Mouse (Mus musculus): ENCODE data around the gene Atp6v1d. TPM values are rescaled to one million over a fixed set of nuclear protein-coding genes. Genes with fewer than 3 reads are reported as not detected.
A peak's percentile ranks its signal among the peaks of the same experiment; 100 is the strongest.

Atp6v1d gene
- polyA plus RNA-seq, 1 experiment = 8.3 TPM

DNA sequence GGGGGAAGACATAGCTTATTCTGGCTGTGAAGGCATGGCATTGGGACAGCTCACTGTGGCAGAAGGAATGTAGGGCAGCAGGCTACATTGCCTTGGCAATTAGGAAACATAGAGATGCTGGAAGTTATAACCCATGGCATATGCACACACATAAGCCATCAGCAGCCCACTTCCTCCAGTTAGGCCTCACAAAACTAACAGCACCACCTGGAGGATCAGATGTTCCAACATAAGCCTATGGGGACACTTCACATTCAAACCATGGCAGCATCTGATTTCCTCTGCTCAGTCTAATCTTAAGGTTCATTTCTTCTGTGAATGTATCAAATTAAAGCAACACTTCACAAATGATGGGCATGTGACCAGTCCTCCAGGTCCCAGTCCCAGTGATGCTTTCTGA, 47.0 kb downstream of the Atp6v1d start:
- Histone ChIP-seq H3K4me3 (replicated peaks) (peak overlapping the region; percentile 1), H3K36me3 (replicated peaks; ENCODE audit: low read length) (peaks cover 69% of the 10 kb centered on the region), H3K9me3 (no peaks in the 10 kb centered on the region), H3K4me1 (peaks cover 11% of the 10 kb centered on the region), H3K27me3 (replicated peaks) (no peaks in the 10 kb centered on the region)
- TF ChIP-seq GATA1 (IDR thresholded peaks at IDR 0.05; ENCODE audit: borderline replicate concordance, low read length) (no peak), FLI1 (IDR thresholded peaks at IDR 0.05; ENCODE audit: low read length) (no peak)

DNA sequence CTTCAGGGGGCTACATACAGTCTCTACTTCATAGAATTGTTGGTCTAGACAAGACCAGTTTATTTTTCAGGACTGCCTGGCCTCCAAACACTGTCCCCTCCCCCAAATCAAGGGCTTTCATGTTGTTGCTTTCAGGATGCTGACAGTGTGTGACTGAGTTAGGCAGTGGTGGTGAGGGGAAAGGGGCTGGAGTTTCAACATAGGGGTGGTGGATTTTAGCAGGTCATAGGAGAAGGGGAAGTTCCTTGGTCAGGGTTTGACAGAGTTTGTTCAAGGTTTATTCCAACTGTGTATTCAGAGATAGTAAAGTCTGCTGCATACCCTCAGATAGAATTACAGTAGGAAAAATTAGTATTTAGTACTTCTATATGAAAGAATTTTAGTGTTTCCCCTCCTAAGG, 59.6 kb downstream of the Atp6v1d start:
- Histone ChIP-seq H3K4me3 (replicated peaks) (peak overlapping the region; percentile 70), H3K9me3 (no peaks in the 10 kb centered on the region), H3K4me1 (peaks cover 28% of the 10 kb centered on the region), H3K36me3 (replicated peaks; ENCODE audit: low read length) (peaks cover 37% of the 10 kb centered on the region), H3K27me3 (replicated peaks) (no peaks in the 10 kb centered on the region)
- TF ChIP-seq FLI1 (IDR thresholded peaks at IDR 0.05; ENCODE audit: low read length) = no peak
- TF ChIP-seq GATA1 (IDR thresholded peaks at IDR 0.05; ENCODE audit: borderline replicate concordance, low read length) = no peak

DNA sequence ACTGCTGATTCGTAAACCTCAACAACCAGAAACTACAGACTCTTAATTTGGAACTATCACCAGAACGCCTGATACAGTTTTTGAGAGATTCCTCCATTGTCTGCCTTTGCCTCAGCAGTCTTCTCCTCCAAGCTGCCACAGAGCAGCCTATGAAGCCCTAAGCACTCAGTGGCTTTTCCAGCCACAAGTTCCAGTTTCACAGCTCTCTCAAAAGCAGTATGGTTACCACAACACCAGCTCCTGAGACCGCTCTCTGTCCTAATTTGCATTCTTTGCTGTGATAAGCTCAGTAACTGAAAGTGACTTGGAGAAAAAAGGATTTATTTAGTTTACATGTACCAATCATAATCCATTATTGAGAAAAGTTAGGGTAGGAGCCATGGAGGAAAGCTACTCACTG, 61.4 kb downstream of the Atp6v1d start:
- TF ChIP-seq FLI1 (IDR thresholded peaks at IDR 0.05; ENCODE audit: low read length) (no peak), GATA1 (IDR thresholded peaks at IDR 0.05; ENCODE audit: borderline replicate concordance, low read length) (no peak)
- peaks cover 28% of the 10 kb centered on the region for H3K4me1 ChIP-seq
- H3K36me3 ChIP-seq (replicated peaks; ENCODE audit: low read length) = peaks cover 44% of the 10 kb centered on the region
- no peak overlapping the region for H3K4me3 ChIP-seq (replicated peaks)
- no peaks in the 10 kb centered on the region for H3K27me3 ChIP-seq (replicated peaks)
- no peaks in the 10 kb centered on the region for H3K9me3 ChIP-seq

DNA sequence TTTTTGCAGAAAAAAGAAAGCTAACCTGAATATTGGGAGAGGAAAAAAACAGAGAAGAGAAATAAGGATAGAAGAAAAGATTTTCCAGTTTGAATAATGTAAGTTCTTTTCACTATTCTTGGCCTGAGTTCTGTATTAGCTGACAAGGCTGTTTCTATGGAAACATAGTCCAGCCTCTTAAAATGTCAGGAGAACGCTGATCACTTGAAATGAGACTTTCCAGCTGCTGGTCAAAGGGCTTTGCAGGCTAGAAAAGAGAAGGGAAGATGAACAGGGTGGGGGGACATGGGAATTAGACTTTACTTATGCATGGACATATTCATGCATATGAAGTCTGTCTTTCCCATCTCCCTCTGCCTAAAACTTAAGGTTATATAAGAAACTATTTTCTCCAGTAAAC, 67.2 kb downstream of the Atp6v1d start:
- Histone ChIP-seq H3K36me3 (replicated peaks; ENCODE audit: low read length) (peaks cover 52% of the 10 kb centered on the region), H3K4me3 (replicated peaks) (no peak overlapping the region), H3K4me1 (peaks cover 32% of the 10 kb centered on the region), H3K27me3 (replicated peaks) (no peaks in the 10 kb centered on the region), H3K9me3 (no peaks in the 10 kb centered on the region)
- TF ChIP-seq FLI1 (IDR thresholded peaks at IDR 0.05; ENCODE audit: low read length) = no peak
- TF ChIP-seq GATA1 (IDR thresholded peaks at IDR 0.05; ENCODE audit: borderline replicate concordance, low read length) = no peak

DNA sequence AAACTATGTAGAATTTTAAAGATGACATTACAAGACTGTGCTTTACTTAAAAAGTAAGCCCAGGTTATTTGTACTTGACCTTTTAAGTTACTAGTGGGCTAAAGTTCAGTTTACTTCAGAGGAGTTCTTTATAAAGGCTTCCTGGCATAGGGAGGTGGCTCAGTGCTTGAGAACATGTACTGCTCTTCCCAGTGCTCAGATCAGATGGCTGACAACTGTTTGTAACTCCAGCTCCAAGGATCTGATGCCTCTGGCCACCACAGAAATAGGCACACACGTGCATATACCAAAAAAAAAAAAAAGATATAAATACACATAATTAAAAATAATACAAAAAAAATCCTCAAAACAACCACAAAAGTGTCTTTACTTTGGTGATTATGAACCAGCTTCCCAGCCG, 70.6 kb downstream of the Atp6v1d start:
- H3K9me3 ChIP-seq = no peaks in the 10 kb centered on the region
- peak overlapping the region; percentile 76 for H3K4me3 ChIP-seq (replicated peaks)
- TF ChIP-seq GATA1 (IDR thresholded peaks at IDR 0.05; ENCODE audit: borderline replicate concordance, low read length) (no peak), FLI1 (IDR thresholded peaks at IDR 0.05; ENCODE audit: low read length) (no peak)
- H3K27me3 ChIP-seq (replicated peaks) = no peaks in the 10 kb centered on the region
- H3K4me1 ChIP-seq = peaks cover 57% of the 10 kb centered on the region
- peaks cover 21% of the 10 kb centered on the region for H3K36me3 ChIP-seq (replicated peaks; ENCODE audit: low read length)

Other genes starting within 250 kb of the Atp6v1d start
- gene Fam71d, start 170.1 kb downstream of the Atp6v1d start, polyA plus RNA-seq (2012; ENCODE audit: insufficient read depth, low replicate concordance) = not detected in 2 replicates
- 1.6 TPM in 1 of 2 replicates, not detected in the other for gene Mpp5, start 112.7 kb downstream of the Atp6v1d start, polyA plus RNA-seq (2012; ENCODE audit: insufficient read depth, low replicate concordance)
- 0.48 and 13.8 TPM in 2 replicates for gene Eif2s1, start 181 bp upstream of the Atp6v1d start, polyA plus RNA-seq (2012; ENCODE audit: insufficient read depth, low replicate concordance)
- 0.67 TPM in 1 of 2 replicates, not detected in the other for gene Plek2, start 45.3 kb upstream of the Atp6v1d start, polyA plus RNA-seq (2012; ENCODE audit: insufficient read depth, low replicate concordance)
- gene Tmem229b, start 146.0 kb upstream of the Atp6v1d start, polyA plus RNA-seq (2012; ENCODE audit: insufficient read depth, low replicate concordance) = 10.9 and 11.1 TPM in 2 replicates
- gene Plekhh1, start 167.5 kb upstream of the Atp6v1d start, polyA plus RNA-seq (2012; ENCODE audit: insufficient read depth, low replicate concordance) = 0.02 TPM in 1 of 2 replicates, not detected in the other
- gene Pigh, start 228.0 kb upstream of the Atp6v1d start, polyA plus RNA-seq (2012; ENCODE audit: insufficient read depth, low replicate concordance) = 1.2 TPM in 1 of 2 replicates, not detected in the other

Data from megakaryocyte, embryonic 14.5 days (primary cell).